Mouse (Mus musculus) MEL (cell line): Measurements from ENCODE around the gene Helt. TPM values are rescaled to one million over a fixed set of nuclear protein-coding genes. Genes with fewer than 3 reads are reported as not detected.

Experiments
- DNase-seq: peaks from one replicate; pipeline ENCODE4 v3.0.0; 2011; ENCODE audit warnings: low read depth, low spot score
- H3K27ac ChIP-seq: 2 replicates; pipeline ENCODE4 v1.5.1; 2012; ENCODE audit warnings: low read depth, mild to moderate bottlenecking, control low read depth, low read length, moderate library complexity; ENCODE audit not compliant: control insufficient read depth
- H3K27me3 ChIP-seq, 2 experiments: fragments of 150-350 bp in 1 of 2; sonication (generic) in 1 of 2; 2 replicates each; pipeline ENCODE4 v1.6.1; 2012; ENCODE audit warnings: low read length in 2 of 2, mild to moderate bottlenecking in 2 of 2, improper control_type of control experiment in 1 of 2, moderate library complexity in 1 of 2; ENCODE audit not compliant: insufficient read depth in 2 of 2, control insufficient read depth in 1 of 2
- H3K36me3 ChIP-seq, 2 experiments: 2 replicates each; pipeline ENCODE4 v1.6.1; 2012 to 2014; ENCODE audit warnings: low read length in 2 of 2, improper control_type of control experiment in 1 of 2, inconsistent platforms in 1 of 2, mild to moderate bottlenecking in 1 of 2; ENCODE audit not compliant: insufficient read depth in 2 of 2, control insufficient read depth in 1 of 2
- H3K4me1 ChIP-seq, 2 experiments: fragments of 150-350 bp in 1 of 2; sonication (generic) in 1 of 2; 2 replicates each; pipeline ENCODE4 v1.6.1; 2012; ENCODE audit warnings: low read length in 2 of 2, improper control_type of control experiment in 1 of 2, mild to moderate bottlenecking in 1 of 2; ENCODE audit not compliant: insufficient read depth in 2 of 2, control insufficient read depth in 1 of 2
- H3K4me3 ChIP-seq, 2 experiments: fragments of 150-350 bp in 1 of 2; sonication (generic) in 1 of 2; 2 replicates each; pipeline ENCODE4 v1.5.1; 2012; ENCODE audit warnings: low read depth in 2 of 2, low read length in 2 of 2, mild to moderate bottlenecking in 2 of 2, moderate library complexity in 2 of 2, control low read depth in 1 of 2, improper control_type of control experiment in 1 of 2; ENCODE audit not compliant: control insufficient read depth in 1 of 2, insufficient read depth in 1 of 2
- H3K79me2 ChIP-seq: 2 replicates; pipeline ENCODE4 v1.6.1; 2012; ENCODE audit warnings: mild to moderate bottlenecking, low read length, moderate library complexity; ENCODE audit not compliant: control insufficient read depth, poor library complexity, insufficient read depth
- H3K9ac ChIP-seq: 2 replicates; pipeline ENCODE4 v1.6.1; 2012; ENCODE audit warnings: low read depth, mild to moderate bottlenecking, control low read depth, low read length, moderate library complexity; ENCODE audit not compliant: control insufficient read depth, poor library complexity, severe bottlenecking
- H3K9me3 ChIP-seq: fragments of 150-350 bp; sonication (generic); replicated peaks from 2 replicates; pipeline ENCODE4 v1.6.1; 2012; ENCODE audit warnings: mild to moderate bottlenecking, low read length, improper control_type of control experiment, moderate library complexity; ENCODE audit not compliant: insufficient read depth
- BHLHE40 ChIP-seq: IDR thresholded peaks from 2 replicates; pipeline ENCODE4 v1.6.1; 2012; ENCODE audit warnings: low read depth, mild to moderate bottlenecking, inconsistent platforms, low read length, improper control_type of control experiment, borderline replicate concordance
- GATA1 ChIP-seq: IDR thresholded peaks from 2 replicates; pipeline ENCODE4 v1.6.1; 2011; ENCODE audit warnings: low read depth, low read length, improper control_type of control experiment
- HCFC1 ChIP-seq: IDR thresholded peaks from 2 replicates; pipeline ENCODE4 v1.6.1; 2012; ENCODE audit warnings: low read depth, mild to moderate bottlenecking, inconsistent platforms, low read length, improper control_type of control experiment, moderate library complexity
- KAT2A ChIP-seq: conservative IDR thresholded peaks from 2 replicates; pipeline ENCODE4 v1.6.1; 2012; ENCODE audit warnings: low read depth, low read length, improper control_type of control experiment, inconsistent platforms
- MAFK ChIP-seq: IDR thresholded peaks from 2 replicates; pipeline ENCODE4 v1.6.1; 2011; ENCODE audit warnings: low read depth, mild to moderate bottlenecking, low read length, improper control_type of control experiment, borderline replicate concordance
- MAZ ChIP-seq: IDR thresholded peaks from 2 replicates; pipeline ENCODE4 v1.6.1; 2012; ENCODE audit warnings: low read depth, mild to moderate bottlenecking, inconsistent platforms, low read length, improper control_type of control experiment
- MEF2A ChIP-seq: IDR thresholded peaks from 2 replicates; pipeline ENCODE4 v1.6.1; 2014; ENCODE audit warnings: low read depth, mild to moderate bottlenecking, inconsistent platforms, low read length, improper control_type of control experiment; ENCODE audit not compliant: poor library complexity, insufficient replicate concordance, severe bottlenecking; ENCODE audit errors: extremely low read depth
- RCOR1 ChIP-seq: IDR thresholded peaks from 2 replicates; pipeline ENCODE4 v1.6.1; 2012; ENCODE audit warnings: low read depth, mild to moderate bottlenecking, inconsistent platforms, low read length, improper control_type of control experiment
- SIN3A ChIP-seq: IDR thresholded peaks from 2 replicates; pipeline ENCODE4 v1.6.1; 2012; ENCODE audit warnings: low read length, improper control_type of control experiment, inconsistent platforms
- SMC3 ChIP-seq: IDR thresholded peaks from 2 replicates; pipeline ENCODE4 v1.6.1; 2011; ENCODE audit warnings: low read depth, low read length, improper control_type of control experiment
- TBP ChIP-seq: IDR thresholded peaks from 2 replicates; pipeline ENCODE4 v1.8.0; 2011; ENCODE audit warnings: low read depth, low read length, improper control_type of control experiment
- TCF12 ChIP-seq: IDR thresholded peaks from 2 replicates; pipeline ENCODE4 v1.6.1; 2014; ENCODE audit warnings: low read depth, mild to moderate bottlenecking, inconsistent platforms, low read length, improper control_type of control experiment, moderate library complexity
- ZC3H11A ChIP-seq: IDR thresholded peaks from 2 replicates; pipeline ENCODE4 v1.6.1; 2012; ENCODE audit warnings: low read depth, mild to moderate bottlenecking, inconsistent platforms, low read length, improper control_type of control experiment
- ZKSCAN1 ChIP-seq: IDR thresholded peaks from 2 replicates; pipeline ENCODE4 v1.6.1; 2012; ENCODE audit warnings: low read depth, mild to moderate bottlenecking, inconsistent platforms, low read length, improper control_type of control experiment, moderate library complexity
- ZMIZ1 ChIP-seq: IDR thresholded peaks from 2 replicates; pipeline ENCODE4 v1.6.1; 2012; ENCODE audit warnings: low read depth, mild to moderate bottlenecking, inconsistent platforms, low read length, improper control_type of control experiment, moderate library complexity
- polyA plus RNA-seq, 2 experiments: library from polyadenylated mRNA; stranded (reverse) in 1 of 2; unstranded in 1 of 2; fragments of >175 nt in 1 of 2; fragments of >200 nt in 1 of 2; gene quantifications; 2 replicates each; pipeline versions ENCODE4 v1.2.1 to v1.2.4; 2012; ENCODE audit warnings: low replicate concordance in 2 of 2, low read depth in 1 of 2; ENCODE audit not compliant: insufficient read length in 2 of 2, insufficient read depth in 1 of 2, missing spikeins in 1 of 2
- total RNA-seq: library from RNA; depleted of rRNA; stranded (reverse); fragments of 300-350 nt; gene quantifications from 2 replicates; pipeline ENCODE4 v1.2.3, GENCODE M21; 2012

The Helt gene
- total and polyA plus RNA-seq, 3 experiments, result not detected

- no peaks in the 10 kb centered on the region for H3K4me1 ChIP-seq
- DNase-seq, result no peak
- peaks cover 0 to 2% of the 10 kb centered on the region in 2 experiments; a peak in 2 of 4 replicates for H3K27me3 ChIP-seq
- no peaks in the 10 kb centered on the region for H3K79me2 ChIP-seq
- TF ChIP-seq SIN3A (no peak), MAFK (no peak), KAT2A (no peak), MAZ (no peak), MEF2A (no peak), ZKSCAN1 (no peak), RCOR1 (no peak), TCF12 (no peak), GATA1 (no peak), ZC3H11A (no peak), ZMIZ1 (no peak), BHLHE40 (no peak)
- H3K9ac ChIP-seq, result no peak overlapping the region
- no peak overlapping the region for H3K4me3 ChIP-seq
- no peaks in the 10 kb centered on the region for H3K9me3 ChIP-seq
- H3K27ac ChIP-seq, result no peak overlapping the region
- no peaks in the 10 kb centered on the region for H3K36me3 ChIP-seq
Observed at GRCm38 (mm10) chr8:46257921-46258682, 36.4 kb downstream of the Helt start.

DNA sequence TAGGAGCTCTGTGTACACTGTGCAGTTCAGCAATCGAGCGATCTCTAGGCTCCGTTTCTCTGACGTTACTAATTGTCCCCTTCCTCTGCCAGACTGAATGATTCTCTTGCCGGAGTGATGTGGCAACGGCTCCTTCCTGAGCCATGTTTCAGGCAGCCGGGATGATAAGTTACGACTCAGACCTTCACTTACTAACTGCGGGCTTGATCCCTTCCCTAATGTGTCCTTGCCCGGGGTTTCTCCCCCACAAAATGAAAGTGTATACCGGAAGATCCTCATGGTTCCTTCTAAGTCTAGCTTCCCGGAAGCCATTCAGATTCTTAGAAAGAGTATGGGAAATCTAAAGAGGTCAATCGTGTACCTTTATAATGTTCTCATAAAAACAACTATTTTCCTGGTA, 42.0 kb downstream of the Helt start:
- no peaks in the 10 kb centered on the region for H3K36me3 ChIP-seq
- no peak overlapping the region for H3K27ac ChIP-seq
- no peak for TF ChIP-seq MAZ
- no peak for TF ChIP-seq TBP
- TF ChIP-seq RCOR1, result no peak
- no peak for TF ChIP-seq SMC3
- no peak for TF ChIP-seq ZMIZ1
- no peak for TF ChIP-seq HCFC1
- no peaks in the 10 kb centered on the region for H3K9me3 ChIP-seq
- H3K27me3 ChIP-seq, result no peaks in the 10 kb centered on the region
- H3K4me1 ChIP-seq, result no peaks in the 10 kb centered on the region
- no peaks in the 10 kb centered on the region for H3K79me2 ChIP-seq
- H3K4me3 ChIP-seq, result no peak overlapping the region
- no peak overlapping the region for H3K9ac ChIP-seq
- no peak for DNase-seq
